Mouse (Mus musculus): Measurements from ENCODE around the gene Hspg2.

GRCm38 (mm10) chr4:137498882-137499583, 30.5 kb downstream of the Hspg2 start:
- TF ChIP-seq EP300 (IDR thresholded peaks at IDR 0.05; ENCODE audit: insufficient read depth, low read depth, low read length) (0 out of 2 replicates have a peak, but pooled peaks have one; percentile 38), CTCF (IDR thresholded peaks at IDR 0.05) (no peak), POLR2A (IDR thresholded peaks at IDR 0.05; ENCODE audit: insufficient read depth, low read depth, low read length) (no peak)
